Mouse (Mus musculus): ENCODE measurements at regions not wholly inside any gene's neighbourhood (a gene's known extent, or its start where the extent isn't known, plus 50 kb on each side); places are given as distances from the start of the nearest gene placed in this dataset.

GRCm38 (mm10) chr2:169282508-169283117 lies 304.9 kb downstream of the Gm11011 start:
- no peak for TF ChIP-seq CTCF (IDR thresholded peaks at IDR 0.05; ENCODE audit: low read depth, low read length)
- TF ChIP-seq GATA1 (IDR thresholded peaks at IDR 0.05; ENCODE audit: borderline replicate concordance, low read length): no peak
